Mouse (Mus musculus): ENCODE results near the gene Tef.

The Tef gene

GRCm38 (mm10) chr15:81828426-81829207, 26.4 kb downstream of the Tef start:
- DNase-seq (ENCODE audit: low spot score in 2 of 2): no peak

- DNase-seq (ENCODE audit: low spot score in 2 of 2): no peak
These were observed 27.0 kb downstream of the Tef start for GRCm38 (mm10) chr15:81829208-81829580.

- DNase-seq (ENCODE audit: low spot score in 2 of 2): no peak
These were observed 28.3 kb downstream of the Tef start for GRCm38 (mm10) chr15:81830530-81830929.

- peak; percentile 77 to 86 for DNase-seq (ENCODE audit: low spot score in 2 of 2)
These were observed 29.1 kb downstream of the Tef start for GRCm38 (mm10) chr15:81831136-81831825.

DNA sequence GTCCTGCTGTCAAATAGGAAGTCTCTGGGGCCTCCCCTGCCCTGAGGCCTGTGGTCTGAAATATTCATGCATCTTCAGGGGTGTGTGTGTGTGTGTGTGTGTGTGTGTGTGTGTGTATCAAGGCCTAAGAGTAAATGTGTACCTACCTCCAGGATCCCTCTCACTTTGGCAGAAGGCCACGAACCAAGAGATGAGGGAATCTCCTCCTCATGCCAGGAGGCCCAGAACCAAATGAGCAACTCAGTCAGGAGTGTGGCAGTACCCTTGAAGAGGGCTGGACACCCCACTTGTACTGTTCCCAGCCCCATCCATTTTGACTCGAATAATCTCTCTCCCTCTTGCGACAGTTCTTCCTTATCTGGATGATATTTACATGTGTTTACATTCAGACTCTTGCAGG, 30.0 kb downstream of the Tef start:
- no peak for DNase-seq (ENCODE audit: low spot score in 2 of 2)

GRCm38 (mm10) chr15:81833481-81833880, 31.3 kb downstream of the Tef start:
- no peak for DNase-seq (ENCODE audit: low spot score in 2 of 2)

GRCm38 (mm10) chr15:81834171-81834841, 32.1 kb downstream of the Tef start:
- DNase-seq (ENCODE audit: low spot score in 2 of 2): no peak

DNA sequence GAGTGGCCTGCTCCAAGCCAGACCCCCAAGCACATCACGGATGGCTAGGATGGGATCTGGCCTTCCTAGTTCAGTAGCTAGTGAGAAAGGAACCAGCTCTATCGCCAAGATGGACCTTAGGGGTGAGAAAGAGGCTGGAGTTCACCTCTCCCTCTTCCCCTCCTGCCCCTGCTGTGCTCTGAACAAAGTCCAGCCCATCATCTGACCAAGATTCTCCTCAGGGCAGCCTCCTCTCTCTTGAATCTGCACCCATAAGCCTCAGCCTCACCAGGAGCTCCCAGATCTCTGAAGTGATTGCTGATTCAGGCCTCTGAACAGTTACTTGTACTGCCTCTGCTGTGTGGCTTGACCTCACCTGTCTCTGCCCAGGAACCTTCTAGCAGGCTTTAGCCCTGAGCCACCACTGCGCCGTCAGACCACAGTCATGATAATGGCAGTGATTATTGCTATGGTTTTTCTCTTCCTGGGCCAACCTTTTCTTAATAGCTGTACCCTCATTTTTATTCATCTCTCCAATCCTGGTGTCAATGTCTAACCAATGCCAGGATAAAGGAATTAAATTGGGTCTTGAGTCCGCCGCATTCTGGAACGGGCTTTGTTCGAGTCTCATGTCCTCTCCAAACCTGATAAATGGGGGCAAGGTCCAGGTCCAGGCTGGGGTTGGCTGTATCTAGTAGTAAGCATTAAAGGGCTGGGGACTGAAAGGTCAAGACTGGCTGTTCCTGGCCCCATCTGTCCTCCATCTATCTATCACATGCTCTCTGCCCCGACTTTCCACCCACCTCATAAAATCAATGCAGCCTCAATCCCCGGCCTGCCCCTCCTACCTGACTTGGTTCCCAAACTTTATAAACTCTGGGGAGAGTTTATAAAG, 33.0 kb downstream of the Tef start:
- DNase-seq (ENCODE audit: low spot score in 2 of 2): no peak

DNA sequence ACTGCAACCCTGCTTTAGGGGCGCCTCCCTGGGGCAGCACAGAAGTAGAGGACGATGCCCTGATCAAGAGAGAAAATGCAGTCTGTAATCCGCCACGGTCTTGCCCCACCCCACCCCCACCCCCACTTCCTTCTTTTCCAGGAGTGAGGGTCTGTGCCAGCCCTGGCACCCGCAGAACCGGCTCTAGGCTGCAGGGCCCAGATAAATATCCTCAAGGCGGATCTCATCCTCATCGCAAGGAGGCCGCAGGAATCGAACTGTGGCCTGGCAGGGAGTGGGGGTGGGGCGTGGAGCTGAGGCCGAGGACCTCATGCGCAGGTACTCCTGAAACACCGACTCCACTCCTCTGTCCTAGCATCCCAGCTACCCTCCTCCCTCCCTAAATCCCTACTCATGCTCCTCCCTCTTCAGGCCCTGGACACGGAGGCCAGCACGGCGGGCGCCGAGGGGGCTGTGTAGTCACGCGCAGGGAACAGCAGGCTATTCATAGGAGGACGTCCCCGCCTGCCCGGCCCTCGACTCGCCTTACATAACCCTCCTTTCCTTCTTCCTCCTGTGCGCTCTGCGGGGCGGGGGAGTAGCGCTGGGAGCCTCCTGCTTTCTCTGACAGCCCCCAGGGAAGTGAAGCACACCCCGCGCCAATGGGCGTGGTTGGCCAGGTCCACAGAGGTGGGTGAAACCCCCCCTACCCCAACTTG, 34.1 kb downstream of the Tef start:
- peak in 1 of 2 experiments; percentile 13 for DNase-seq (ENCODE audit: low spot score in 2 of 2)

DNA sequence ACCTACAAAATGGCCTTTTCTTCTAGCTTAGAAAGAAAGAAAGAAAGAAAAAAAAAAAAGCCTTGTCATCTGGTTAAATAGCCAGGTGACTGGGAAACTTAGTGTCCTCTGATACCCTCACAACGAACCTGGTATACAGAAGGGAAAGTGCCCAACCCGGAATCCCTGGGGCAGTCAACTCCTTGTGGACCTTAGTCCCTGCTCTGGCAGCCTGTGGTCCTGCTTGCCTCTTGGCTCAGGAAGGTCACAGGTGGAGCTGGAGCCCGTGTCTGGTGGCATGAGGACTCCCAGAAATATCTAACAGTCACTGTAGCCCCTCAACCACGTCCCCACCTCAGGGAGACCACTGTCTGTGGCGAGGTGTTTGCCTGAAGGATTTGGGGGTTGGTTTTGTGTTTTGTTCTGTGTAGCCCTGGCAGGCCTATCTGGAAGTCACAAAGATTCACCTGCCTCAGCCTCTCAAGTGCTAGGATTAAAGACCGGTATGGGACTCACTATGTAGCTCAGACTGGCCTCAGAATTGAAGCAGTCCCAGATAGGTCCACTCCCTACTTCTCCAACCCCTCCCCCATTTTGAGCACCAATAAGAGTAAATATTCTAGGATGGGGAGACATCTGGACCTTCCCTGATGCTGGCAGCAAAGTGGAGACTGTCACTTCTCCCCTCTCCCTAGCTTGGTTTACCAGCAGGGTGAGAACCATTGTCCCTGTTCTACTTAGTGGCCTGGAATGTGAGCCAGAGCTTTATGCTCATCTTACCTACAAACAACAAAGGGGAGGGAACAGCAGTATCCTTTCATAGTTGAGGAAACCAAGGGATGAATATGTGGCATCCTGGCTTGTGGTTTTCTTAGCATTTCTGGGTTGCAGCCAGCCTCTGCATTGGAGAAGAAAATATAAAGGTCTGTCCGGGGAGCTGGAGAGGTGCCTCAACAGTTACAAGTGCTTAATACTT, 35.0 kb downstream of the Tef start:
- DNase-seq (ENCODE audit: low spot score in 2 of 2): no peak

DNA sequence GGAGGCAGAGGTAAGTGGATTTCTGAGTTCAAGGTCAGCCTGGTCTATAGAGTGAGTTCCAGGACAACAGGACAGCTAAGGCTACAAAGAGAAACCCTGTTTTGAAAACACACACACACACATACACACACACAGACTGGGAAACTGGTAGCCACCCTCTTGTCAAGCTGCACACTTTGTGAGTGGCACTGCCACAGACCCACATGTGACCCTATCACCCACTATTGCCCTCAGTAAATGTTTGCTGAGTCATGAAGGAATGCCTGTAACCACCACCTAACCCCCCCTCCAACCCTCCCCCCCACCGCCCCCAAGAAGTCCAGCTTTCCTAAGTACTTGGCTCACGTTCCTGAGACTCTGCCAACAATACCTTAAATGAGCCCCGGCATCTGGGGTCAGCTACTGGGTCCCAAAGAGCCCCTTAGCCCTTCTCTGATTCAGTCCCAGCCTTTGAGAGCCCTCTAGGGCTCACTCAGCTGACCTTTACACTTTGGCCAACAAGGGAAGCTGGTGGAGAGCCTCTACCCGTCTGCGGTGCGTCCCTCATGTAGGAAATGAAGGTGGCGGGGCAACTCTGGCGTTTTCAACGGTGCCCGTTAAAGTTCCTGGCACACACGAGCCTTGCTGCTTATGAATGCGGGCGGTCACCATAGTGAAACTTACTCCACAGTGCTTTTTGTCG, 36.5 kb downstream of the Tef start:
- DNase-seq (ENCODE audit: low spot score in 2 of 2): no peak

GRCm38 (mm10) chr15:81839634-81840033, 37.4 kb downstream of the Tef start:
- DNase-seq (ENCODE audit: low spot score in 2 of 2): no peak

- DNase-seq (ENCODE audit: low spot score in 2 of 2): no peak
These were observed 38.1 kb downstream of the Tef start for GRCm38 (mm10) chr15:81840306-81840705.

- DNase-seq (ENCODE audit: low spot score in 2 of 2): no peak
These were observed 40.1 kb downstream of the Tef start for GRCm38 (mm10) chr15:81842275-81842674.

DNA sequence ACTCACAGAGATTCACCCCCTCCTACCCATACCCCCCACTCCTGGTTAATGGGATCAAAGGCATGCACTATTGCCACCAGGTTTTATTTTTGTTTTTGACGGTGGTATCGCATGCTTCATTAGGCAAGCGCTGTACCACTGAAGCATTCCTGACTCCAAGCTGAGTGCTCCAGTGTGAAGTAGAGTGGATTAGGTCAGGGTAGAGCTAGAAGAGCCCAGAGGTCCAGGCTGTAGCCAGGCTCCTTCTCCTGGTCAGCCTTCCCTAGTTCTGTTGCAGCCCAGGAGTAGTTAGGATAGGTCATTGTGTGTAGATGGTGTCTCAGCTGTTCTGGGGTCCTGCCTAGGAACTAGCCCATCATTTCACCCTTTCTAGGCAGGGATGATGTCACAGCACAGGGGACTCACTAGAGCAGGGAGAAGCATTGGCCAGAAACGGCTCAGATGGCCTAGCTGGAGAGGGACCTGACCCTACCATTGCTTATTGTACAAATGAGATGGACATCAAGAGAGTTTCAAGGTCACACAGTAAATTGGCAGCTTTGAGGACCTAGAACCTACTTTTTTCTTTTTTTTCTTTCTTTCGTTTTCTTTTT, 42.9 kb downstream of the Tef start:
- DNase-seq (ENCODE audit: low spot score in 2 of 2): no peak

DNA sequence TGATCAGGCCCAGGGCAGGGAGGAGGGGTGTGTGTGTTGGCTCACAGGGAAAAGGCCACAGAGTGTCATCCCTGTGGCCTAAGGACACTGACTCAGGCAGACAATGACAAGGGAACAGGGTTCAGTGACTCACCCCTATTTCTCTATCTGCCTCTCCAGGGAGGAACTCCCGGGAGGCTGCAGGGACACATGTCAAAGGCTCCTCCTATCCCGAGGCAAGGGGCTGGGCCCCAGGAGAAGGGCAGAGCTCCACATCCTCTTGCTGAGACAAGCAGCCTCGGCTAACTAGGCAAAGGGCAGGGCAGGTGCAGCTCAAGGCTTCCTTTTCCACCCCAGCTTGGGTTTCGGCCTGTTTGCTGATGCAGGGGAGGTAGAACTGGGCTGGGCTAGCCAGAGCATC, 43.5 kb downstream of the Tef start:
- no peak for DNase-seq (ENCODE audit: low spot score in 2 of 2)

DNA sequence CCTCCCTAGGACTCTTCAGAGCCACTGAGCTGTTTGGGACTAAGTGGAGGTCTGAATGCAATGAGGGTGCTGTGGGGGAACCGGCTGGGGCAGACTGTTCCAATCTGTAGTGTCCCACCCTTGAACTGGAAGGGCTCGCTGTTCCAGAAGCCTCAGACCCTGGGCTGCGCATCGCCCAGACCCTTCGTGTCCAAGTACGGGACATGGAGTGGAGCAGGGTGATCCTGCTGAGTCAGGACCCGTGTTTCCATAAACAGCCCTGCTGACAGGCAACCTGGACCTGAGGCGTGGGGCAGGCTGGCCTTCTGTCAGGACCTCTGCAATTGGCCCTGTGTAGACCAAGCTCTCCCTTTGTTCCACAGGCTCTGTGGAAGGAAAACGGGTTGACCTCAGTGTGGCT, 44.5 kb downstream of the Tef start:
- DNase-seq (ENCODE audit: low spot score in 2 of 2): no peak

GRCm38 (mm10) chr15:81847161-81847560, 44.9 kb downstream of the Tef start:
- DNase-seq (ENCODE audit: low spot score in 2 of 2): no peak

- no peak for DNase-seq (ENCODE audit: low spot score in 2 of 2)
These were observed 45.6 kb downstream of the Tef start for GRCm38 (mm10) chr15:81847861-81848260.

Measured in spleen, postnatal 14 days (tissue).